Mouse (Mus musculus): Measurements from ENCODE around the gene Gm45713. TPM values are rescaled to one million over a fixed set of nuclear protein-coding genes. Genes with fewer than 3 reads are reported as not detected.

Gm45713 gene
- total RNA-seq, 2 experiments from 2014 or later = 0.26 TPM; not detected in 1

- Histone ChIP-seq H3K4me3 (no peak overlapping the region), H3K27ac (0 out of 2 replicates have a peak overlapping the region, but pooled peaks have one; percentile 35)
- DNase-seq = peak; percentile 85
- TF ChIP-seq CTCF (IDR thresholded peaks at IDR 0.05) = peak; percentile 87
- intact Hi-C loops (cut with DNase I) = loop anchor here (2.0 kb wide), 1 partner anchor 120 kb away; no protein-coding TSS in a partner anchor
Observed at GRCm38 (mm10) chr7:45078513-45078912, 57.5 kb downstream of the Gm45713 start.

DNA sequence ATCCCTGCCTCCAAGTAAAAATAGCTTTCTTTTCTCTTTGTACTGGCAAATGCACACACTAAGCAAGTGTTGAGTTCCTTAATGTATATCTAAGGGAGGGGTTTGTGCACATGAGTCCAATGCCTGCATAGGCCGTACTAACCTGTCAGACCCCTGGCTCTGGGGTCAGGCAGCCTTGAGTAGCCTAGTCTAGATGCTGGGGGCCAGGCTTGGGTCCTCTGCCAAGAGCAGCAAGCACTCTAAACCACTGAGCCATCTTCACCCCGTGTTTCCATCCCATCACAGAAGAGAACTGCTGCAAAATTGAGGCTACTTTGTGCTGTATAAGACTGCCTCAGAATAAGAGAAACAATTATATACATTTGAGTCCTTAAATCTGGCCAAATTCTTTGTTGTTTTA is 58.2 kb downstream of the Gm45713 start:
- no peak for DNase-seq
- H3K4me3 ChIP-seq = no peak overlapping the region
- H3K27ac ChIP-seq = no peak overlapping the region
- intact Hi-C loops (cut with DNase I) = loop anchor here (2.0 kb wide), 1 partner anchor 121 kb away; no protein-coding TSS in a partner anchor
- TF ChIP-seq CTCF (IDR thresholded peaks at IDR 0.05) = no peak

- intact Hi-C loops (cut with DNase I) = no loop called here
- TF ChIP-seq CTCF (IDR thresholded peaks at IDR 0.05) = no peak
- no peak overlapping the region for H3K4me3 ChIP-seq
Observed at GRCm38 (mm10) chr7:45077322-45077721, 58.7 kb downstream of the Gm45713 start.

GRCm38 (mm10) chr7:45076501-45076900 is 59.5 kb downstream of the Gm45713 start:
- Histone ChIP-seq H3K27ac (peak overlapping the region; percentile 88), H3K4me3 (no peak overlapping the region)
- no peak for DNase-seq
- intact Hi-C loops (cut with DNase I) = no loop called here
- TF ChIP-seq CTCF (IDR thresholded peaks at IDR 0.05) = no peak

More at GRCm38 (mm10) chr7:45077322-45077721, 58.7 kb downstream of the Gm45713 start:
- H3K27ac ChIP-seq = no peak overlapping the region
- DNase-seq = no peak

Small RNA genes within 50 kb of the gene (microRNA-seq; reads per million reads assigned to microRNA genes)
- gene Mir150 = 1,419 reads per million, percentile 80 among the genes with 10 or more reads in this experiment
- gene Mir5121 = 13.7 reads per million, percentile 11 among the genes with 10 or more reads in this experiment
- gene Mir7055 = not detected

Other genes starting within 250 kb of the Gm45713 start
- 10 to 100 TPM; 53.1 to 68.5 TPM for gene Med25, start 243.5 kb downstream of the Gm45713 start, total RNA-seq (2021)
- gene Fuz, start 240.2 kb downstream of the Gm45713 start, total RNA-seq (2021) = 10 to 100 TPM; 16.4 to 18.6 TPM
- 10 to 100 TPM; 59.1 to 62.6 TPM for gene Ap2a1, start 206.7 kb downstream of the Gm45713 start, total RNA-seq (2021)
- gene Tsks, start 193.0 kb downstream of the Gm45713 start, total RNA-seq (2021) = not detected
- gene Cpt1c, start 161.4 kb downstream of the Gm45713 start, total RNA-seq (2021) = 1 to 10 TPM in 1 of 2 experiments, under 1 TPM in 1; 0.92 to 2.3 TPM
- 100 to 1,000 TPM; 126 to 136 TPM for gene Prmt1, start 149.7 kb downstream of the Gm45713 start, total RNA-seq (2021)
- gene Irf3, start 138.6 kb downstream of the Gm45713 start, total RNA-seq (2021) = 10 to 100 TPM; 18.4 to 18.9 TPM
- gene Bcl2l12, start 137.5 kb downstream of the Gm45713 start, total RNA-seq (2021) = 1 to 10 TPM; 7.6 to 9.7 TPM
- 10 to 100 TPM; 41.7 to 44.3 TPM for gene Scaf1, start 119.9 kb downstream of the Gm45713 start, total RNA-seq (2021)
- gene Rras, start 118.3 kb downstream of the Gm45713 start, total RNA-seq (2021) = 10 to 100 TPM; 22.6 to 25.5 TPM
- 10 to 100 TPM; 12.8 to 16.1 TPM for gene Prr12, start 83.3 kb downstream of the Gm45713 start, total RNA-seq (2021)
- gene Nosip, start 73.8 kb downstream of the Gm45713 start, total RNA-seq (2021) = 10 to 100 TPM; 30.2 to 32.9 TPM
- gene Prrg2, start 73.6 kb downstream of the Gm45713 start, total RNA-seq (2021) = 10 to 100 TPM in 1 of 2 experiments, 1 to 10 TPM in 1; 8.1 to 11.0 TPM
- gene Rcn3, start 44.0 kb downstream of the Gm45713 start, total RNA-seq (2021) = 10 to 100 TPM in 1 of 2 experiments, 1 to 10 TPM in 1; 7.2 to 20.2 TPM
- gene Fcgrt, start 32.4 kb downstream of the Gm45713 start, total RNA-seq (2021) = 10 to 100 TPM; 33.6 to 38.5 TPM
- gene Rps11, start 11.8 kb downstream of the Gm45713 start, total RNA-seq (2021) = 100 to 1,000 TPM; 457 to 518 TPM
- 100 to 1,000 TPM; 552 to 624 TPM for gene Rpl13a, start 7.5 kb downstream of the Gm45713 start, total RNA-seq (2021)
- 1 to 10 TPM; 2.2 to 3.3 TPM for gene Flt3l, start 201 bp upstream of the Gm45713 start, total RNA-seq (2021)
- 10 to 100 TPM; 34.7 to 39.7 TPM for gene Pih1d1, start 18.1 kb upstream of the Gm45713 start, total RNA-seq (2021)
- gene Aldh16a1, start 18.4 kb upstream of the Gm45713 start, total RNA-seq (2021) = 10 to 100 TPM; 11.6 to 15.1 TPM
- gene Slc17a7, start 27.7 kb upstream of the Gm45713 start, total RNA-seq (2021) = under 1 TPM; 0.31 to 0.36 TPM
- gene Gfy, start 43.3 kb upstream of the Gm45713 start, total RNA-seq (2021) = not detected
- gene Pth2, start 44.8 kb upstream of the Gm45713 start, total RNA-seq (2021) = not detected
- not detected for gene Ccdc155, start 68.7 kb upstream of the Gm45713 start, total RNA-seq (2021)
- not detected for gene Dkkl1, start 75.9 kb upstream of the Gm45713 start, total RNA-seq (2021)
- gene Tead2, start 79.5 kb upstream of the Gm45713 start, total RNA-seq (2021) = 1 to 10 TPM; 2.6 to 4.1 TPM
- gene Cd37, start 102.9 kb upstream of the Gm45713 start, total RNA-seq (2021) = 1 to 10 TPM in 1 of 2 experiments, under 1 TPM in 1; 0.69 to 1.3 TPM
- gene Slc6a16, start 104.9 kb upstream of the Gm45713 start, total RNA-seq (2021) = not detected
- not detected for gene Slc6a21, start 141.3 kb upstream of the Gm45713 start, total RNA-seq (2021)
- gene Trpm4, start 197.5 kb upstream of the Gm45713 start, total RNA-seq (2021) = 10 to 100 TPM; 33.9 to 34.7 TPM
- 1,000 to 10,000 TPM in 1 of 2 experiments, 100 to 1,000 TPM in 1; 818 to 1,018 TPM for gene Hrc, start 199.1 kb upstream of the Gm45713 start, total RNA-seq (2021)
- under 1 TPM; 0.08 to 0.10 TPM for gene Ppfia3, start 230.8 kb upstream of the Gm45713 start, total RNA-seq (2021)
- gene Lin7b, start 234.4 kb upstream of the Gm45713 start, total RNA-seq (2021) = not detected